Mouse (Mus musculus): Measurements from ENCODE around the gene Chil4.
"Not testable (repeated sequence)": the region's sequence is repeated elsewhere in the genome, so short reads cannot be mapped to it uniquely, and the experiment has no call there.

Chil4 gene

GRCm38 (mm10) chr3:106219407-106219806 is at the start of gene Chil4:
Gene Chil4, minus strand, starts transcription at chr3:106219507.
- no peak for DNase-seq (ENCODE audit: low read depth, low spot score)

GRCm38 (mm10) chr3:106265854-106266253 is 46.5 kb upstream of the Chil4 start:
- DNase-seq (ENCODE audit: low read depth, low spot score), result no peak

DNA sequence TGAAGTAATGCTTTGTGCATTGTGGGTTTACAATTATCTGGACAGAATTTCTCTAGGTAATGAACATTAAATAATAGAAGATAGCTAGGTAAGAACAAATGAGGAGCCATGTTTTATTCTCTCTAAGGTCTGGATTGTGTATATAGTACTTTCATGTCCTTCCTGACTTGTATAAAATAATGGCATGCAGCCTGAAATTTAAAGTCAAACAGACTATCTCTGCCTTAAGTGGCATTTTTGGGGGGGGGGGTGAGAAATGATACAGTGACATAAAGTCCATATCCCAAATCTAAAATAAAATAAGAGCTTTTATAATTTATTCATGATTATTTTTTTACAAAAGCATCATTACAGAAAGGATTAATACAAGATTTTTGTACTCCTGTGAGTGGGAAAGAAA is 45.5 kb upstream of the Chil4 start:
- no peak for DNase-seq (ENCODE audit: low read depth, low spot score)

DNA sequence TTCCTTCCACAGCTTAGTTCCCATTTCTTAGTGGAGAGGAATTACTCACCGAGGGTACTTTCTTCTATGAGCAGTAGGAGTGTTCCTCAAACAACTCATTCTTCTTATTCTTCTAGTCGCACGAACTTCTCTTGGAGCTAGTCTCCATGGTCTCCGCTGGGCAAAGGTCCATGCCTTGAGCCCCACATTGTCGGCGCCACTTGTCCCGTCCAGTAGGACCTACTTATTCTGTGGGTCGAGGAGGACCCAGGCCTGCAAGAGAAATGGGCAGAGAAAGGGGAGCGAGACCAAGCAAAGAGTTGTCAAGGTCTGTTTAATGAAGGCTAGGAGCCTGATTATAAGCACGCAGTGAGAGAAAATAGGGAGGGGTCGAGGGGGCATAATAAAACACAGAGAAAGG is 37.8 kb upstream of the Chil4 start:
- DNase-seq (ENCODE audit: low read depth, low spot score), result not testable (repeated sequence)

GRCm38 (mm10) chr3:106252719-106253118 is 33.4 kb upstream of the Chil4 start:
- DNase-seq (ENCODE audit: low read depth, low spot score), result no peak

DNA sequence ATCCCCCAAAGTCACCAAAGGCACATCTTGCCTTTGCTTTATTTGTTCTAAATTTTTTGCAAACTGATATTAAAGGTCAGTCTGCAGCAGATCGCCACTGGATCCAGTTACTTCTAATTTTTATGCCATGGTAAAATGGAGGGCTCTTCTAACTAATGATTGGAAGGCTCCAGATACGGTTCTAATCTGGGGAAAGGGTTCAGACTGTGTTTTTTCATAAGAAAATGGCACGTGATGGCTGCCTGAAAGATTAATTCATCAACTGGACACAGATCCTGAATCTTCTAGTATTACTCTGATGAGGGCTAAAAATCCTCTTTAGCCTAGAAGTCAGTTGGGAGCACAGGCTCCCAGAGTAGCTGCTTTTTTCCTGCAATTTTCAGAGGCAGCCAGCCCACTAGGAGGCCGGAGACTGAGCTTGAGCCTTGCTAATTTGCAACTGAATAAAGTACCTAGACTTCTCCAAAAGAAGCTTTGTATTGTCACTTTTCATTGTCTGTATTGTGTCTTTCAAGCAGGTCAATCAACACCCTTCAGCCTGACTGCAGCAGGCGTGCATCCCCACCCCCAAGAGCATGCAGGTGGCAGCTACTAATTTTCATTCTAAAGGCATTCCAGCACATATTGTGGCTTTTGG is 31.6 kb upstream of the Chil4 start:
- peak; percentile 65 for DNase-seq (ENCODE audit: low read depth, low spot score)

DNA sequence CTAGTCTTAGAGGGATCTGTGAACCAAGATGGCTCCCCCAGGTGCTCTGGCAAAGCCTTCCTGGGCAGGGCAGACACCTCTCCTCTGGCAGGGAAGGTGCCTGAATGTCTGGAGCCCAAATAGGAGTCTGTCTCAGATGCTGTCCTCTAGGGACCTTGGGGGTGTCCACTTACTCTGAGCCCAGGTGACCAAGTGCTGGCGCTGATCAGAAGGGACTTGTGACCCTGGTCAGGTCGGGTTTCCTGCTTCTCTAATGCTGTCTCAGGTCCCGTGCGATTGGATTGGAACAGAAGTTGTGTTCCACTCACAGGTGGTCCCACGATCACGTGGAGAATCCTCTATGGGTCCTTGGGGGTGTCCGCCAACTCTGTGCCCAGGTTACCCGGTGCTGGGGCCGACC is 28.1 kb upstream of the Chil4 start:
- DNase-seq (ENCODE audit: low read depth, low spot score), result not testable (repeated sequence)

GRCm38 (mm10) chr3:106240210-106240609 is 20.9 kb upstream of the Chil4 start:
- DNase-seq (ENCODE audit: low read depth, low spot score), result not testable (repeated sequence)

GRCm38 (mm10) chr3:106239196-106239791 is 20.0 kb upstream of the Chil4 start:
- no peak for DNase-seq (ENCODE audit: low read depth, low spot score)

- DNase-seq (ENCODE audit: low read depth, low spot score), result not testable (repeated sequence)
These were observed 4.1 kb upstream of the Chil4 start for GRCm38 (mm10) chr3:106223391-106223790.

GRCm38 (mm10) chr3:106221625-106222265 is 2.4 kb upstream of the Chil4 start:
- DNase-seq (ENCODE audit: low read depth, low spot score), result no peak

DNA sequence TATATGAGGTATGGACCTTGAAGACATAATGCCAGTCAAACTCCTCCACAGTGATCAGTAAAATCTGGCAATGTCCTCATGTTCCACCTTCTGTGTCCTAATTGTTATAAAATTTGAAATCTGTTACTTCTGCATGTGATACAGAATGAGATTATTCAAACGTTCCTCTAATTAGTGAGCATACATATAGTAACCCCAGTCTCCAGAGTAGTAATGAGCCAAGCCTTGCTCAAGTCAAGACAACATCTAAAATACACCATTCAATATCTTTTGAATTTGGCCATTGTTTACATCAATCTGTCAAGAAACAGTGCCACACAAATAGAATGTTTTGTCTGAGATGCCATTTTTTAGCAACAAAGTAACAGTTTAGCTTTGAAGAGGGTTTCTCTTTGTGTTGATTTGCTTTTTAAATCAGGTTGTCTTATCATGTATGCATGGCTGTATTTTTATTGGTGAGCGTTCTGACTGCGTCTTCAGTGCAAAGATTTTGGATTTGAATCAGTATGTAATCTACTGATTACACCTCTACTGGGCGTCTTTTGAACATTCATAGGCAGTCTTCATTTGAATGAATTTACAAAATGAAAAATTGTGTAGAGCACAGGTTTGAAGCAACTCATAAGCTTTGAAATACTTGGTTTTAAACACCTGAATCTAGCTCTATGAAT is 888 bp downstream of the Chil4 start:
- DNase-seq (ENCODE audit: low read depth, low spot score), result not testable (repeated sequence)

- DNase-seq (ENCODE audit: low read depth, low spot score), result not testable (repeated sequence)
These were observed 21.3 kb downstream of the Chil4 start for GRCm38 (mm10) chr3:106198030-106198429.

DNA sequence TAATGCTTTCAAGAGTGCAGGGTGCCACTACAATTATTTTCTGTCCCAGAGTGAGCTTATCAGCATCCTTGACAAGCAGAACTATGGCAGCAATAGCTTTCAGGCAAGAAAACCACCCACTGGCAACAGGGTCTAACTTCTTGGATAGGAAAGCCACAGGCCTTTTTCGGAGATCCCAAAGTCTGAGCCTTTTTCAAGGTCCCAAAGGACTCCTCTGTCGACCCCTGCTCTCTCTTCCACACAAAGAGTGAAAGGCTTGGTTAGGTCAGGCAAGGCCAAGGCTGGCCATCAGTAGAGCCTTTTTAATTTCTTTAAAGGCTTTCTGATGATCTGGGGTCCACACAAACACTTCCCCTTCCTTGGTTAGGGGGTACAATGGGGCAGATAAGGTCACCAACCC is 22.1 kb downstream of the Chil4 start:
- DNase-seq (ENCODE audit: low read depth, low spot score), result not testable (repeated sequence)

- no peak for DNase-seq (ENCODE audit: low read depth, low spot score)
These were observed 23.0 kb downstream of the Chil4 start for GRCm38 (mm10) chr3:106196276-106196675.

GRCm38 (mm10) chr3:106195486-106195885 is 23.8 kb downstream of the Chil4 start:
- DNase-seq (ENCODE audit: low read depth, low spot score), result no peak

GRCm38 (mm10) chr3:106187991-106188390 is 31.3 kb downstream of the Chil4 start:
- DNase-seq (ENCODE audit: low read depth, low spot score), result no peak

GRCm38 (mm10) chr3:106177509-106178189 is 41.7 kb downstream of the Chil4 start:
- no peak for DNase-seq (ENCODE audit: low read depth, low spot score)

- DNase-seq (ENCODE audit: low read depth, low spot score), result not testable (repeated sequence)
These were observed 44.3 kb downstream of the Chil4 start for GRCm38 (mm10) chr3:106174971-106175370.

- DNase-seq (ENCODE audit: low read depth, low spot score), result not testable (repeated sequence)
These were observed 46.8 kb downstream of the Chil4 start for GRCm38 (mm10) chr3:106172506-106172905.

GRCm38 (mm10) chr3:106171135-106171731 is 48.1 kb downstream of the Chil4 start:
- no peak for DNase-seq (ENCODE audit: low read depth, low spot score)
